19 mouse cellular contexts compared by ENCODE assay signal in the genomic region with DNA sequence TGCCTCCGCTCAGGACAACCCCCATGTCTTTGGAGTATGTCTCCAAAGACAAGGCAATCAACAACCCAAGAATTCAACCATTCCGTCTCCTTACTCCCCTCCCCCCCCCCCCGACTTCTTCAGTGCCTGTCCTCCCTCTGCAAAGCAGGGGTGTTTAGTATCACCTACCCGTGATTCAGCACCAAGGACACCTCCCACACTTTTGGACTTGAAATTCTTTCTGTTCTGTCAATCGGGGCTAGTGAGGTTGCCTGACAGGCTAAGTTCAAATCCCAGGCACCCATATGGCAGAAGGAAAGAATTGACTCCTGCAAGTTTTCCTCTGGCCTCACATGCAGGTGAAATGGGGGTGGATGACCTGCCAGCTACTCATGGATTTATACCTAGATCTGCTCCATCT. TPM values are rescaled to one million over a fixed set of nuclear protein-coding genes. Genes with fewer than 3 reads are reported as not detected.
DNase-seq lines count a peak whose midpoint lies in the region; ATAC-seq lines count a peak whose summit lies in the region.
"Had no signal": no experiment of that assay in that cellular context is flagged by ENCODE, and none has a peak within 500 bp of the region (broad histone marks: within the 10 kb centered on the region; RNA-seq: fewer than 3 reads in every experiment).

No protein-coding gene starts in this region.

- H3K9ac ChIP-seq in limb, embryonic 11.5 days (ENCODE audit: low read length), result no peak overlapping the region
- no peak overlapping the region for H3K9ac ChIP-seq in forebrain, embryonic 12.5 days
- H3K9ac ChIP-seq: heart, embryonic 12.5 days had no signal

- no peaks in the 10 kb centered on the region for H3K36me3 ChIP-seq in limb, embryonic 11.5 days (ENCODE audit: control insufficient read depth, insufficient read depth, low read length)
- no peaks in the 10 kb centered on the region for H3K36me3 ChIP-seq in forebrain, embryonic 12.5 days (replicated peaks)
- H3K36me3 ChIP-seq: heart, embryonic 12.5 days; hindbrain, embryonic 10.5 days had no signal

- peak; percentile 21 for DNase-seq in heart, postnatal 4 days
- DNase-seq in heart, postnatal 25 days (ENCODE audit: low spot score), result no peak
- DNase-seq in A20 (ENCODE audit: low read depth, low spot score), result peak; percentile 21
- DNase-seq in embryo, embryonic 10.5 days (ENCODE audit: low spot score), result peak; percentile 61
- peak; percentile 71 for DNase-seq in limb, embryonic 11.5 days (ENCODE audit: low spot score)
- DNase-seq in testis, postnatal 14 days (ENCODE audit: low spot score), result no peak
- no peak for DNase-seq in left cerebral cortex, postnatal 4 days
- DNase-seq: cerebellum, adult 11-12 months; gastrocnemius, postnatal 25 days; right cerebral cortex, adult 18-20 months; spleen, adult 18-20 months; thymus, postnatal 14 days had no signal

- H3K27ac ChIP-seq in limb, embryonic 11.5 days (replicated peaks; ENCODE audit: low read depth, low read length), result no peak overlapping the region
- H3K27ac ChIP-seq in forebrain, embryonic 12.5 days, result no peak overlapping the region
- H3K27ac ChIP-seq: hindbrain, embryonic 10.5 days; kidney, postnatal 0 days had no signal

- no peaks in the 10 kb centered on the region for H3K9me3 ChIP-seq in limb, embryonic 11.5 days (ENCODE audit: control insufficient read depth, low read length)
- no peaks in the 10 kb centered on the region for H3K9me3 ChIP-seq in forebrain, embryonic 12.5 days
- H3K9me3 ChIP-seq: heart, embryonic 12.5 days; hindbrain, embryonic 10.5 days had no signal

- H3K4me1 ChIP-seq in limb, embryonic 11.5 days (ENCODE audit: control insufficient read depth, insufficient read depth, low read length), result 0 out of 2 replicates have a peak, but pooled peaks cover 3% of the 10 kb centered on the region
- H3K4me1 ChIP-seq in forebrain, embryonic 12.5 days, result peaks cover 44% of the 10 kb centered on the region
- H3K4me1 ChIP-seq: heart, embryonic 12.5 days had no signal

- WGBS in limb, embryonic 11.5 days, result 33% methylated on average over 5 of the region's 5 CpGs
- 60% methylated on average over 5 of the region's 5 CpGs for WGBS in forebrain, embryonic 12.5 days

- ATAC-seq in limb, embryonic 11.5 days (ENCODE audit: insufficient number of reproducible peaks, low FRiP score, low TSS enrichment, low read depth), result no peak
- no peak for ATAC-seq in forebrain, embryonic 12.5 days (ENCODE audit: low FRiP score)
- ATAC-seq: inflammation-experienced regulatory T-cells, adult 6 months had no signal

- no peak overlapping the region for H3K4me2 ChIP-seq in limb, embryonic 11.5 days (ENCODE audit: low read depth, severe bottlenecking)
- H3K4me2 ChIP-seq in forebrain, embryonic 12.5 days, result no peak overlapping the region
- H3K4me2 ChIP-seq: heart, embryonic 12.5 days; liver, embryonic 11.5 days had no signal

- no peak overlapping the region for H3K4me3 ChIP-seq in limb, embryonic 11.5 days (ENCODE audit: low read depth, low read length)
- no peak overlapping the region for H3K4me3 ChIP-seq in forebrain, embryonic 12.5 days (replicated peaks)
- H3K4me3 ChIP-seq: erythroblast, embryonic 14.5 days; heart, embryonic 12.5 days; hindbrain, embryonic 10.5 days had no signal

- H3K27me3 ChIP-seq in limb, embryonic 11.5 days (ENCODE audit: control insufficient read depth, insufficient read depth, low read length), result no peaks in the 10 kb centered on the region
- peaks cover 40% of the 10 kb centered on the region for H3K27me3 ChIP-seq in forebrain, embryonic 12.5 days

- intact Hi-C loops in heart, postnatal 25 days (cut with DNase I), result no loop called here
- intact Hi-C loops in left cerebral cortex, postnatal 4 days (cut with DNase I), result no loop called here

RNA-seq across cellular contexts. Expression of gene Ifnar2, which starts 41.4 kb away (rescaled TPM):
- total RNA-seq in heart, postnatal 4 days (2021), result 10 to 100 TPM; 29.9 to 33.8 TPM
- 10 to 100 TPM; 34.5 to 37.6 TPM for total RNA-seq in heart, postnatal 25 days (2021)
- 39.2 and 39.3 TPM in 2 replicates for polyA plus RNA-seq in limb, embryonic 11.5 days (2014; fragmentation: Nextera tagmentation; extraction: Ambion mirVana)
- total RNA-seq in left cerebral cortex, postnatal 4 days (2021), result 10 to 100 TPM; 26.5 to 28.6 TPM
- polyA plus RNA-seq in forebrain, embryonic 12.5 days (2016; fragmentation: Nextera tagmentation; extraction: Ambion mirVana), result 29.2 and 29.9 TPM in 2 replicates

Comparison
In these comparisons a context has a peak if more than half of its experiments do, and no peak if none do; other contexts are left out.
1. DNase-seq: peak in heart, postnatal 4 days (single experiment), A20 (single experiment), embryo, embryonic 10.5 days (single experiment) and limb, embryonic 11.5 days (single experiment); none in heart, postnatal 25 days (single experiment), testis, postnatal 14 days (single experiment) and left cerebral cortex, postnatal 4 days (single experiment).